28 mouse cellular contexts compared by ENCODE assay signal in the genomic region with DNA sequence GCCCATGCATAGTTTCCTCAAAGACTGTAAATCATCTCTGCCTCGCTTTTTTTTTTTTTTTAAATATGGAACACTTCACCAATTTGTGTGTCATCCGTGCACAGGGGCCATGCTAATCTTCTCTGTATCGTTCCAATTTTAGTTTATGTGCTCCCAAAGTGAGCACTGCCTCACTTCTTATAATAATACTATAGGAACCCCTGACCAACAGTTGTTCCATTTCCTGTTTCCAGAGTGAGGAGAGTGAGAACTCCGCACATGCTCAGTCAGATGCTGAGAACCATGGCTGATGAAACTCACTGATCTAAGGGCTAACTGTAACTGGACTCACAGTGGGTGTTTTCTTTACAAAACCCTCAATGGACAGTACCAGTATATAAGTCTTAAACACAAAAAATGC. TPM values are rescaled to one million over a fixed set of nuclear protein-coding genes. Genes with fewer than 3 reads are reported as not detected.
"Had no signal": no experiment of that assay in that cellular context is flagged by ENCODE, and none has a peak within 500 bp of the region (broad histone marks: within the 10 kb centered on the region; RNA-seq: fewer than 3 reads in every experiment).

No protein-coding gene starts in this region.

- H3K4me3 ChIP-seq: embryonic facial prominence, embryonic 10.5 days; embryonic facial prominence, embryonic 12.5 days; embryonic facial prominence, embryonic 13.5 days; embryonic facial prominence, embryonic 15.5 days; erythroblast, embryonic 14.5 days; forebrain, embryonic 10.5 days; forebrain, embryonic 12.5 days; forebrain, embryonic 13.5 days; forebrain, embryonic 15.5 days; gastrocnemius, adult 2 months; heart, adult 2 months had no signal

- H3K9me3 ChIP-seq: embryonic facial prominence, embryonic 10.5 days; embryonic facial prominence, embryonic 12.5 days; embryonic facial prominence, embryonic 13.5 days; embryonic facial prominence, embryonic 15.5 days; forebrain, embryonic 10.5 days; forebrain, embryonic 12.5 days; forebrain, embryonic 13.5 days; forebrain, embryonic 15.5 days had no signal

- H3K4me1 ChIP-seq: embryonic facial prominence, embryonic 10.5 days; embryonic facial prominence, embryonic 12.5 days; embryonic facial prominence, embryonic 13.5 days; embryonic facial prominence, embryonic 15.5 days; forebrain, embryonic 10.5 days; forebrain, embryonic 12.5 days; forebrain, embryonic 13.5 days; forebrain, embryonic 15.5 days had no signal

- ATAC-seq: forebrain, embryonic 13.5 days; forebrain, embryonic 14.5 days; forebrain, embryonic 15.5 days; forebrain, embryonic 16.5 days; forebrain, postnatal 0 days had no signal

- H3K27me3 ChIP-seq: embryonic facial prominence, embryonic 12.5 days; embryonic facial prominence, embryonic 13.5 days; embryonic facial prominence, embryonic 15.5 days; forebrain, embryonic 12.5 days; forebrain, embryonic 13.5 days; forebrain, embryonic 15.5 days had no signal

- H3K27ac ChIP-seq: embryonic facial prominence, embryonic 10.5 days; embryonic facial prominence, embryonic 12.5 days; embryonic facial prominence, embryonic 13.5 days; embryonic facial prominence, embryonic 15.5 days; forebrain, embryonic 10.5 days; forebrain, embryonic 12.5 days; forebrain, embryonic 13.5 days; forebrain, embryonic 15.5 days; gastrocnemius, adult 2 months; heart, adult 2 months had no signal

- DNase-seq: cerebellum, adult 9-10 months; cerebellum, adult 9-11 months; cerebellum, postnatal 10 days; cerebellum, postnatal 14 days; cerebellum, postnatal 25 days; cerebellum, postnatal 36 days; embryo, embryonic 11 days; forebrain, postnatal 0 days; gastrocnemius, adult 2 months; gastrocnemius, postnatal 10 days; gastrocnemius, postnatal 14 days; gastrocnemius, postnatal 25 days; gastrocnemius, postnatal 36 days; heart, adult 18-20 months; heart, adult 2 months had no signal

- H3K4me2 ChIP-seq: embryonic facial prominence, embryonic 12.5 days; embryonic facial prominence, embryonic 13.5 days; embryonic facial prominence, embryonic 15.5 days; forebrain, embryonic 12.5 days; forebrain, embryonic 13.5 days; forebrain, embryonic 15.5 days had no signal

- H3K9ac ChIP-seq: embryonic facial prominence, embryonic 12.5 days; embryonic facial prominence, embryonic 13.5 days; embryonic facial prominence, embryonic 15.5 days; forebrain, embryonic 12.5 days; forebrain, embryonic 13.5 days; forebrain, embryonic 15.5 days; forebrain, postnatal 0 days had no signal

RNA-seq across cellular contexts. Expression of a gene that starts 10.7 kb away (rescaled TPM):
- total RNA-seq: gastrocnemius, adult 8-10 months; granulocyte monocyte progenitor cell, adult 5-6 weeks had no signal
- polyA plus RNA-seq: erythroblast, embryonic 14.5 days had no signal
